8 mouse cellular contexts compared by ENCODE assay signal in the genomic region with DNA sequence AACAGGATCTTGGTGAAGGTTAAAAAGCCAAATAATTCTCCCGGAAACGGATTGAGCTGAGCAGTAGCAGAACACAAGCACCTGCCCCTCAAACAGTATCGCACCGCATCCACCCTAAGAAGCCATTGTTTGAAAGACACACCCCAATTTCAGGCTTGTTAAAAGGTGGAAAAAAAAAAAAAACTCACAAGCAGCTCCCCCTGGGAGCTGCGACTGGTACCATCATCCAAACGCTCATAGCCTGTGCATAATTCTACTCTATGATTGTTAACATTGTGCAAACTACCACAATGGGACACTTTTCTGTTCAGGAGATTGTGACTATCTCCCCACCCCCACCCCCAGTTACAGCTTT. TPM values are rescaled to one million over a fixed set of nuclear protein-coding genes. Genes with fewer than 3 reads are reported as not detected.
DNase-seq lines count a peak whose midpoint lies in the region; ATAC-seq and TF ChIP-seq lines count a peak whose summit lies in the region.

No protein-coding gene starts in this region.

- peaks cover 12% of the 10 kb centered on the region; the same call in 1 of the 2 replicates for H3K4me1 ChIP-seq in heart, embryonic 11.5 days (ENCODE audit: control insufficient read depth, insufficient read depth, low read length)
- H3K4me1 ChIP-seq in ES-E14 (ENCODE audit: control insufficient read depth in 2 of 2, insufficient read depth in 2 of 2, low read length in 2 of 2, poor library complexity in 1 of 2), result peaks cover 0 to 3% of the 10 kb centered on the region in 2 experiments; a peak in 1 of 4 replicates

- in situ Hi-C loops in ES-E14 (cut with MboI; ENCODE audit: low sequenced_read_pairs in 2 of 2, unreplicated experiment in 2 of 2), result no loop called here

- no peaks in the 10 kb centered on the region for H3K36me3 ChIP-seq in heart, embryonic 11.5 days (ENCODE audit: control insufficient read depth, insufficient read depth, low read length)
- no peaks in the 10 kb centered on the region for H3K36me3 ChIP-seq in ES-E14 (ENCODE audit: control insufficient read depth, insufficient read depth, low read length, poor library complexity, severe bottlenecking)

- WGBS in heart, embryonic 11.5 days (ENCODE audit: insufficient replicate concordance), result 0% methylated on average over 6 of the region's 6 CpGs

- peak overlapping the region; percentile 96 for H3K4me2 ChIP-seq in heart, embryonic 11.5 days

- no peak overlapping the region for H3K9ac ChIP-seq in heart, embryonic 11.5 days (ENCODE audit: low read depth, low read length)
- H3K9ac ChIP-seq in ES-E14 (ENCODE audit: insufficient read depth, low read depth, low read length, poor library complexity, severe bottlenecking), result no peak overlapping the region

- peak; percentile 20; the same call in 1 of the 2 replicates for ATAC-seq in heart, embryonic 11.5 days (replicated peaks; ENCODE audit: insufficient number of reproducible peaks, low FRiP score, low TSS enrichment)
- peak; percentile 6; the same call in 1 of the 2 replicates for ATAC-seq in granulocyte monocyte progenitor cell, adult 5-6 weeks (replicated peaks; ENCODE audit: poor library complexity, severe bottlenecking)
- ATAC-seq in megakaryocyte, adult 5-6 weeks (ENCODE audit: poor library complexity, severe bottlenecking), result peak; percentile 7

- DNase-seq in heart, postnatal 10 days, result no peak
- DNase-seq in ES-E14 (ENCODE audit: low read depth, low spot score), result no peak
- DNase-seq in yolk sac, embryonic 10.5 days (ENCODE audit: low spot score), result no peak
- no peak for DNase-seq in adrenal gland, postnatal 4 days (ENCODE audit: low spot score in 2 of 2)
- DNase-seq in ovary, postnatal 14 days (ENCODE audit: low spot score), result no peak

- H3K27me3 ChIP-seq in heart, embryonic 11.5 days (ENCODE audit: control insufficient read depth, insufficient read depth, low read length), result no peaks in the 10 kb centered on the region

- peak overlapping the region; percentile 87 for H3K4me3 ChIP-seq in heart, embryonic 11.5 days (ENCODE audit: low read depth, low read length)
- peak overlapping the region; percentile 83 to 99 for H3K4me3 ChIP-seq in ES-E14 (ENCODE audit: insufficient read depth in 1 of 2, low read depth in 1 of 2, low read length in 2 of 2, poor library complexity in 1 of 2, severe bottlenecking in 1 of 2)

- no peaks in the 10 kb centered on the region for H3K9me3 ChIP-seq in heart, embryonic 11.5 days (replicated peaks; ENCODE audit: control insufficient read depth, low read length)
- H3K9me3 ChIP-seq in ES-E14 (ENCODE audit: control insufficient read depth, insufficient read depth, low read depth, low read length), result no peaks in the 10 kb centered on the region

- no peak overlapping the region for H3K27ac ChIP-seq in heart, embryonic 11.5 days (ENCODE audit: low read depth, low read length)
- H3K27ac ChIP-seq in ES-E14 (ENCODE audit: insufficient read depth, low read depth, low read length, poor library complexity, severe bottlenecking), result no peak overlapping the region

- intact Hi-C loops in heart, postnatal 10 days (cut with DNase I), result loop anchor here (5.0 kb wide), 1 partner anchor 50 kb away; no protein-coding TSS in a partner anchor

TF ChIP-seq in ES-E14, 5 proteins besides CTCF, POLR2A, EP300 and RAD21:
- TF ChIP-seq ZNF384 (IDR thresholded peaks at IDR 0.05; ENCODE audit: low read depth, low read length), result no peak
- TF ChIP-seq ZC3H11A (IDR thresholded peaks at IDR 0.05; ENCODE audit: borderline replicate concordance, low read depth, low read length), result no peak
- TF ChIP-seq HCFC1 (IDR thresholded peaks at IDR 0.05; ENCODE audit: borderline replicate concordance, insufficient read depth, low read length), result no peak
- TF ChIP-seq MAFK (IDR thresholded peaks at IDR 0.05; ENCODE audit: insufficient read depth, low read depth, low read length), result no peak
- TF ChIP-seq CHD2 (IDR thresholded peaks at IDR 0.05; ENCODE audit: low read depth, low read length), result no peak
TF ChIP-seq in ES-E14: peak in this region for 0.

RNA-seq across cellular contexts. Expression of gene Mrpl44, which starts 13.9 kb away (rescaled TPM):
- 45.3 and 49.0 TPM in 2 replicates for polyA plus RNA-seq in heart, embryonic 11.5 days (2014; fragmentation: Nextera tagmentation; extraction: Ambion mirVana)
- 10 to 100 TPM; 48.8 to 50.2 TPM for total RNA-seq in heart, postnatal 10 days (2021)
- 30.6 and 43.1 TPM in 2 replicates for total RNA-seq in ES-E14 (2012; rRNA removed)
- 51.4 and 64.8 TPM in 2 replicates for total RNA-seq in granulocyte monocyte progenitor cell, adult 5-6 weeks (2014; fragmentation: Nextera tagmentation)
- total RNA-seq in granulocyte monocyte progenitor cell, adult 5-6 weeks (2017), result 60.6 and 88.9 TPM in 2 replicates
- 18.6 and 23.2 TPM in 2 replicates for total RNA-seq in megakaryocyte, adult 5-6 weeks (2015)
- total RNA-seq in megakaryocyte, adult 5-6 weeks (2017), result 15.4 and 20.3 TPM in 2 replicates
- 10 to 100 TPM; 59.6 to 65.1 TPM for total RNA-seq in adrenal gland, postnatal 4 days (2021)

RNA-seq across cellular contexts. Expression of gene Wdfy1, which starts 14.0 kb away (rescaled TPM):
- polyA plus RNA-seq in heart, embryonic 11.5 days (2014; fragmentation: Nextera tagmentation; extraction: Ambion mirVana), result 23.7 and 24.5 TPM in 2 replicates
- total RNA-seq in heart, postnatal 10 days (2021), result 10 to 100 TPM; 21.9 to 29.2 TPM
- total RNA-seq in ES-E14 (2012; rRNA removed), result 31.4 and 41.2 TPM in 2 replicates
- total RNA-seq in granulocyte monocyte progenitor cell, adult 5-6 weeks (2014; fragmentation: Nextera tagmentation), result 24.7 and 31.1 TPM in 2 replicates
- 8.6 and 10.5 TPM in 2 replicates for total RNA-seq in granulocyte monocyte progenitor cell, adult 5-6 weeks (2017)
- 18.4 and 21.0 TPM in 2 replicates for total RNA-seq in megakaryocyte, adult 5-6 weeks (2015)
- 9.0 and 19.3 TPM in 2 replicates for total RNA-seq in megakaryocyte, adult 5-6 weeks (2017)
- total RNA-seq in adrenal gland, postnatal 4 days (2021), result 10 to 100 TPM; 46.4 TPM
